Mouse (Mus musculus): Measurements from ENCODE around the gene Fuca1.
A peak's percentile ranks its signal among the peaks of the same experiment; 100 is the strongest.

Gene Fuca1

DNA sequence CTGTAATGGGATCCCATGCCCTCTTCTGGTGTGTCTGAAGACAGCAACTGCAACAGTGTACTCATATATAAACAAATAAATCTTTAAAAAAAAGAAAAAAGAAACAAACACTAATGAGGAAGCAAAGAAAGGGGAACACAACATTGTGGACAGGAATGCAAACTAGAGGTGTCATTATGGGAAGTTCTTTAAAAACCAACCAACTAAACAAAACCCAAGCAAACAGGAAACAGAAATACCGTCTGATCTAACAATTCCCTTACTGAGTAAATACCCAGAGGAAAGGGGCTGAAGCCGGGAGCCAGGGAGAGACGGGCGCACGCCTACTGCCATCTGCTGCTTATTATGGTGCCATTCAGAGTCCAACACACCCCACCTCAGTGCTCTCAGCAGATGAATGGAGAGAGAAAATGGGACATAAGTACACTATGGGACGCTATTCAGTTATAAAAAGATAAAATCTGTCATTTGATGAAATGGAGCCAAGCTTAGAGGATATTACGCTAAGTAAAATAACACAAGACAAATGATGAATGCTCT lies 61.1 kb downstream of the Fuca1 start:
- DNase-seq (ENCODE audit: low read depth), result no peak

DNA sequence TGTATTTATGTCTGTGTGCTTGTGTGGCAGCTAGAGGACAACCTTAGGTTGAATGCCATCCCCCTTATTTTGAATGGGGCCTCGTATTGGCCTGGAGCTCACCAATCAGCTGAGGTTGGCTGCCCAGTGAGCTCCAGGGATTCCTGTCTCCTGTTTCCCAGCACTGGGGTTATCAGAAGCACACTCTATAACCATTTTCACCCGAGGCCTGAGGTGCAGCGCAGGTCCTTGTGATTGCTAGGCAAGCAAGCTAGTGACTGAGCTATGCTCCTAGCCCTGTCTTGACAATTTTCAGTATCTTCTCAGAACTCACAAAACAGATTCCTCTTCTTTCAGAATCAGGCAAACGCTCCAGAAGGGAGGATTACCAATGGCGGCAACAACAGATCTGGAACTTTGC lies 64.0 kb downstream of the Fuca1 start:
- DNase-seq (ENCODE audit: low read depth), result no peak

DNA sequence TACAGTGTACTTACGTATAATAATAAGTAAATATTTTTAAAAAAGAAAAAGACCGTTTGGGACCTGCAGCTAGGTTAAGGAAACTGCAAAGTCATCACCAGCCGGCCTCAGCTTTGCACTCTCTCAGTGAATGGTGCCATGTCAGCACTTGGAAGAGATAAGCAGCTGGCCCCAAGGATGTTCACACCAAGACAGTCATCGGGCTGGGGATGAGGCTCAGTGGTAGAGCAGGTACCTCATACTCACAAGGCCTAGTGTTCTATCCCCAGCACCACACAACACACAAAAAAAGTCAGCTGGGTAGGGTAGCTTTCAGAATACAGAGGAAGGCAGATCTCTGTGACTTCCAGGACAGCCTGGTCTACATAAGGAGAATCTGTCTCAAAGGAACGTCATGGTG lies 64.7 kb downstream of the Fuca1 start:
- DNase-seq (ENCODE audit: low read depth), result peak; percentile 58

DNA sequence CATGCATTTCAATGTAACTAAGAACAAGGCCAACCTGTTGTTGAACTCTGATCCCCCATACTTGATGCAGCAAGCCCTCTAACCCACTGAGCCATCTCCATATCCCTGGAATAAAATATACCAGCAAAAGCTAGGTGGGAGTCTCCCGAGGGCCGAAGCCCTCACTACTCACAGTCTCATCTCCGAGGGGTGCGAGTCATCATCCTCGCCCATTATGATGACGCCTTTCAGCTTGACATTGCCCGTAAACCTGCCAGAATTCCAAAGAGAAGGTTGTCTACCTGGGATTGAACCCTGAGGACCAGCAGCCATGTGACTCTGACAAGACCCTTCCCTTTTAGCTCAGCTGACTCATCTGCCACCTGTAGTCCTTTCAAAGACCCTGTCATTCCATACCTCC lies 65.2 kb downstream of the Fuca1 start:
- no peak for DNase-seq (ENCODE audit: low read depth)

DNA sequence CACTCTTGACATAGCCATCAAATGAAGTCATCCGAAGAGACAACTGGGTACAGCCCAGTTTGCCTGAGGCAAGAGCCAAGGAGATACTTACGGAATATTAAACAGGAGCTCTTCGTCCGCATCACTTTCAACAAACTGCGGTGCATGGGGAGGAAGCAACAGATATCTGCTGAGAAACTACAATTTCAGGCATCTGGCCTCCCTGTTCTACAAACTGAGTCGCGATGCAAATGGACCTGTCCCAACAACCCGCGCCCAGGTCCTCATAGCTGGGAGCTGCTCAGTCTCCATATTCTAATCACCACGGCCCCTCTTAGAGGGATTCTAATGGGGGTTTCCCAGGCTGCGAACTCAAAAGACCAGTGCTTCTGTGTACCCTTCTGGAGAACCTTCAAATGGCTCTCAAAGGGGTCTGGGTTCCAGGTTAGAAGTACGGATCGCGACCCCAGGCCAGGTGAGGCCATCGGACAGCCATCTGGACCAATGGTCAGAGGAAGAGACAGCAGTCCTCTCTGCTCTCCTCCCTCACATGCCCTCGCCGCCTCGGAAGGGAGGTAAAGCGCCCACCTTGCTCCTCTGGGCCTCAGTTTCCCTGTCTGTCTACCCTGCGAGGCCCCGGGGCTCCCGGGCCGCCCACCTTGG lies 65.9 kb downstream of the Fuca1 start:
- no peak for DNase-seq (ENCODE audit: low read depth)

GRCm38 (mm10) chr4:135986943-135987710 lies 66.6 kb downstream of the Fuca1 start, which contains the start of gene Pithd1:
Gene Pithd1, minus strand, starts transcription at chr4:135987264.
- peak; percentile 92 for DNase-seq (ENCODE audit: low read depth)

- DNase-seq (ENCODE audit: low read depth), result no peak
Observed at GRCm38 (mm10) chr4:135987714-135988113, 67.2 kb downstream of the Fuca1 start.

Measured in 416B (cell line).